8 mouse cellular contexts compared by ENCODE assay signal in the genomic region with DNA sequence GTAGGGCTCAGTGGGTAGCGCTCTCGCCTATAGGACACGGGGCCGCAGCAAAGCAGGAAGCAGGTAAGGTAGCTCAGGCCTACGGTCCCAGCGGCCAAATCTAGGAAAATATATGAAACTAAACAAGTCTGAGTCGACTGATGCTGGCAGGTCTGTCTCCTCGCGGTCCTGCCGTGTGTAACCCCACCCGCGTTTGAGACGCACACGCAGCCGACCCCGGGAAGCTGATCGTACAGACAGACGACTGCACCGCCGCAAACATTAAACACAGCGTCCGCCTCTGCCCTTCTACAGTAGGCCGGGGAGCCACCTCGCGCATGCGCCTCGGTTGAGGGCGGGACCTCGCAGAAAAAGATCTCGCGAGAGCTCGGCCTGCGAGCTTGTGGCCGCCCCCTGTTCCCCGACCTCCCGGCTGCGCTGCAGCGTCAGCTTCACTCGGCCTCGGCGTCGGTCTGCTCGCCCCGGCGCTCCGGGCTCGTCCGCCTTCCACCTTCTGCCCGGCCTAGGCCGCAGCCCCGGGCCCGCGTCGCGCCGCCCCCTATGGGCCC. TPM values are rescaled to one million over a fixed set of nuclear protein-coding genes. Genes with fewer than 3 reads are reported as not detected.
DNase-seq lines count a peak whose midpoint lies in the region; ATAC-seq lines count a peak whose summit lies in the region.

Gene Map2k2, plus strand, starts transcription at position 351 of the 548 bp plus-strand sequence.

- peaks cover 26% of the 10 kb centered on the region for H3K4me1 ChIP-seq in hindbrain, embryonic 15.5 days (replicated peaks)

- peak; percentile 92 for DNase-seq in WW6 (ENCODE audit: low read depth, low spot score)
- peak; percentile 94 to 97 for DNase-seq in cerebellum, postnatal 36 days
- peak; percentile 96 for DNase-seq in frontal cortex, postnatal 36 days (ENCODE audit: low spot score in 2 of 2)
- DNase-seq in left cerebral cortex, adult 11 months (ENCODE audit: low spot score), result peak; percentile 92
- DNase-seq in lung, postnatal 4 days, result peak; percentile 99
- peak; percentile 94 to 95 for DNase-seq in right cerebral cortex, adult 2 months (ENCODE audit: low spot score in 2 of 2)
- DNase-seq in urinary bladder, postnatal 14 days (ENCODE audit: low spot score), result peak; percentile 97

- H3K4me3 ChIP-seq in hindbrain, embryonic 15.5 days, result peak within 1 kb of the TSS; percentile 79

- peak within 1 kb of the TSS; percentile 98 for H3K27ac ChIP-seq in hindbrain, embryonic 15.5 days (replicated peaks)

- peak; percentile 95 for ATAC-seq in hindbrain, embryonic 15.5 days (ENCODE audit: low FRiP score, low read depth)

- 0% methylated on average over 52 of the region's 56 CpGs for WGBS in hindbrain, embryonic 15.5 days

- no peaks in the 10 kb centered on the region for H3K27me3 ChIP-seq in hindbrain, embryonic 15.5 days

- peak within 1 kb of the TSS; percentile 98 for H3K9ac ChIP-seq in hindbrain, embryonic 15.5 days

- H3K36me3 ChIP-seq in hindbrain, embryonic 15.5 days, result peaks cover 23% of the 10 kb centered on the region

- H3K9me3 ChIP-seq in hindbrain, embryonic 15.5 days, result no peaks in the 10 kb centered on the region

- peak within 1 kb of the TSS; percentile 88 for H3K4me2 ChIP-seq in hindbrain, embryonic 15.5 days

RNA-seq across cellular contexts. Expression of gene Map2k2, which starts in this region (rescaled TPM):
- 248 and 259 TPM in 2 replicates for polyA plus RNA-seq in hindbrain, embryonic 15.5 days (2015; fragmentation: Nextera tagmentation; extraction: Ambion mirVana)

Comparison
In these comparisons a context has a peak if more than half of its experiments do, and no peak if none do; other contexts are left out.
1. Peak in every context shown above with its lines: DNase-seq, ATAC-seq, H3K4me3 ChIP-seq and H3K27ac ChIP-seq.